Mouse (Mus musculus) neural tube, embryonic 13.5 days (tissue): Measurements from ENCODE around the gene Prss53. TPM values are rescaled to one million over a fixed set of nuclear protein-coding genes. Genes with fewer than 3 reads are reported as not detected.
"Not testable (repeated sequence)": the region's sequence is repeated elsewhere in the genome, so short reads cannot be mapped to it uniquely, and the experiment has no call there.

Experiments used
- ATAC-seq: fragments of 200-750 bp; cut with Nextera tagmentation; 2 replicates; pipeline ENCODE4 v1.8.0; 2017; ENCODE audit warnings: low read depth, mild to moderate bottlenecking, moderate TSS enrichment, moderate library complexity
- H3K27ac ChIP-seq: fragments of 300-500 bp; sonication (generic); replicated peaks from 2 replicates; pipeline ENCODE4 v1.5.1; 2015; ENCODE audit warnings: moderate library complexity, mild to moderate bottlenecking, inconsistent platforms
- H3K27me3 ChIP-seq: fragments of 300-500 bp; sonication (generic); 2 replicates; pipeline ENCODE4 v1.6.1; 2015; ENCODE audit warnings: mild to moderate bottlenecking, inconsistent platforms
- H3K36me3 ChIP-seq: fragments of 300-500 bp; sonication (generic); 2 replicates; pipeline ENCODE4 v1.6.1; 2015; ENCODE audit warnings: mild to moderate bottlenecking, inconsistent platforms
- H3K4me1 ChIP-seq: fragments of 300-500 bp; sonication (generic); replicated peaks from 2 replicates; pipeline ENCODE4 v1.6.1; 2015; ENCODE audit warnings: inconsistent platforms
- H3K4me2 ChIP-seq: fragments of 300-500 bp; sonication (generic); 2 replicates; pipeline ENCODE4 v1.6.1; 2015; ENCODE audit warnings: inconsistent platforms, mild to moderate bottlenecking, moderate library complexity
- H3K4me3 ChIP-seq: fragments of 300-500 bp; sonication (generic); 2 replicates; pipeline ENCODE4 v1.5.1; 2015; ENCODE audit warnings: mild to moderate bottlenecking, inconsistent platforms
- H3K9ac ChIP-seq: fragments of 300-500 bp; sonication (generic); 2 replicates; pipeline ENCODE4 v1.6.1; 2015; ENCODE audit warnings: moderate library complexity, mild to moderate bottlenecking, inconsistent platforms
- H3K9me3 ChIP-seq: fragments of 300-500 bp; sonication (generic); 2 replicates; pipeline ENCODE4 v1.6.1; 2016; ENCODE audit warnings: inconsistent platforms
- WGBS: fragments of 180-500 bp; shearing (Covaris S2); methylation state at CpG from one replicate; pipeline ENCODE4 v1.1.7; 2015; 5-methylcytosine and 5-hydroxymethylcytosine counted together
- polyA plus RNA-seq: library from polyadenylated mRNA; unstranded; fragments of >200 nt; fragmentation: Nextera tagmentation; extraction: Ambion mirVana; gene quantifications from 2 replicates; pipeline ENCODE4 v1.2.1, GENCODE M21; 2015

The Prss53 gene
- polyA plus RNA-seq, 1 experiment from 2014 or later, result 0.87 TPM

DNA sequence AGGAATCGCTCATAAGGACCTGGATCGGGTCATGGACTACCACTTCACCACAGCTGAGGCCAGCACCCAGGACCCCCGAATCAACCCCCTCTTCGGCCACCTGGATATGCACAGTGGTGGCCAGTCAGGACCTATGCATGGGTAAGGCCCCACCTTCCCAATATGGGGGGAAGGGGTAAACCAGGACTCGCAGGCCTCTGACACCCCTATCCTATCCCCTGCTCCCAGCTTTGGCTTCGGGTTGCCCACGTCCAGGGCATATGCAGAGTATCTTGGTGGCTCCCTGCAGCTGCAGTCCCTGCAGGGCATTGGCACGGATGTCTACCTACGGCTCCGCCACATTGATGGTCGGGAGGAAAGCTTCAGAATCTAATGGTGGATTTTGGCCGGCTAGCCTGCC lies 17.2 kb upstream of the Prss53 start:
- Histone ChIP-seq H3K9me3 (no peaks in the 10 kb centered on the region), H3K9ac (no peak overlapping the region), H3K4me2 (no peak overlapping the region), H3K27ac (no peak overlapping the region), H3K4me1 (peaks cover 24% of the 10 kb centered on the region), H3K36me3 (peaks cover 44% of the 10 kb centered on the region), H3K27me3 (no peaks in the 10 kb centered on the region), H3K4me3 (no peak overlapping the region)
- 91% methylated on average over 12 of the region's 12 CpGs for WGBS
- ATAC-seq, result no peak

DNA sequence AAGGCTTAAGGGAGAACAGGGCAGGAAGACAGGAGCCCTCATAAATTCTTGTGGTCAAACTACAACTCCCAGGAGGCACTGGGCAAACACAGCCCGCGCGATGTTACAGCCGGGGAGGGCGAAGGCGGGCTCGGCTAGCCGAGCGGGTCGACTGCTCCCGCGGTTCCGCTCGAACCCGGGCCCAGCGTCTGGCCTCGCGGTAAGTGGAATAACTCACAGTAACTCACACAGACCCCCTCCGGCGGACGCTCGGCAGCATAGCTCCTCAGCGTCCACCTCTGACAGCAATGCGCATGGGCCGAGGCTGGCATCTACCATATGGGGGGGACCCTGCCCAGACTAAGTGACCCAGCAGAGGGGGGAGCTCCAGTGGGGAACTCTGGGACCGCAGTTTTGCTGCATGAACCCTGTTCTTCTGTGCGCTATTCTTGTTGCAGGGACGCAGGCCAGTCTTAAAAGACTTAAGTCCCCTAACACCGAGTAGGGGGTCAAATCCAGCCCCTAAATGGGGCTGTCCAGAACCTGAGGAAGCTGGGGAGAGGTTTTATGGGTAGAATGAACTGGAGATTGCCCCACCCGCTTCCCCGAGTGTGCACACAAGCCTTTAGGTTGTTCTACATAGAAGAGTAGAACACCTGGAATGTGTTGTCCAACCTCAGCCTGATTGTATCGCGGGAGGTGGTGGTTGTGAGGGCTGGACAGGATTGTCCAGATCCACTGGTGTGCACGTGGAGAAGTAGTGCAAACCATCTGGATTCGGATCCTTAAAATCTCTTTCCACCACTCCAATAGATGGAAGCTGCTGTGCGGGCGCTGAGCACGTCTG lies 13.4 kb upstream of the Prss53 start, which contains the start of gene Bckdk:
Bckdk (plus strand) TSS at position 112 of the 826 bp plus-strand sequence.
- peak within 1 kb of the TSS; percentile 66 for H3K4me3 ChIP-seq
- no peaks in the 10 kb centered on the region for H3K9me3 ChIP-seq
- peak within 1 kb of the TSS; percentile 88 for H3K27ac ChIP-seq
- peaks cover 15% of the 10 kb centered on the region for H3K4me1 ChIP-seq
- peak within 1 kb of the TSS; percentile 87 for H3K9ac ChIP-seq
- peaks cover 40% of the 10 kb centered on the region for H3K36me3 ChIP-seq
- 6% methylated on average over 38 of the region's 38 CpGs for WGBS
- no peaks in the 10 kb centered on the region for H3K27me3 ChIP-seq
- peak within 1 kb of the TSS; percentile 83 for H3K4me2 ChIP-seq
- ATAC-seq, result peak; percentile 94

DNA sequence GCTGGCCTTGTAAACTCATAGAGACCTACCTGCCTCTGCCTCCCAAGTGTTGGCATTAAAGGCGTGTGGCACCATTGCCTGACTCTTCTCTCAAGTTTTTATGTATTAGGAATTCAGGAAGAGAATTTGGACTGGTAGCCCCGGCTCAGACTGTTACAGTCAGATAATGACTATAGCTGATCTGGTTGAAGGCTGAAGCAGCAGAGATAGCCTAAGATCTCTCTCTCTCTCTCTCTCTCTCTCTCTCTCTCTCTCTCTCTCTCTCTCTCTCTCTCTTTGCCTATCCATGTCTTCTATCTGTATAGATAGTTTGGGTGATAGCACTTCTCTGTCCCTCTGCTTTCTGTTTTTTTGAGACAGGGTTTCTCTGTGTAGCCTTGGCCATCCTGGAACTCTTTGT lies 11.0 kb upstream of the Prss53 start:
- ATAC-seq, result no peak
- 79% methylated on average over 2 of the region's 2 CpGs for WGBS
- H3K4me3 ChIP-seq, result no peak overlapping the region
- no peak overlapping the region for H3K27ac ChIP-seq
- peaks cover 15% of the 10 kb centered on the region for H3K4me1 ChIP-seq
- no peak overlapping the region for H3K4me2 ChIP-seq
- H3K27me3 ChIP-seq, result no peaks in the 10 kb centered on the region
- no peak overlapping the region for H3K9ac ChIP-seq
- H3K9me3 ChIP-seq, result no peaks in the 10 kb centered on the region
- H3K36me3 ChIP-seq, result peaks cover 15% of the 10 kb centered on the region

DNA sequence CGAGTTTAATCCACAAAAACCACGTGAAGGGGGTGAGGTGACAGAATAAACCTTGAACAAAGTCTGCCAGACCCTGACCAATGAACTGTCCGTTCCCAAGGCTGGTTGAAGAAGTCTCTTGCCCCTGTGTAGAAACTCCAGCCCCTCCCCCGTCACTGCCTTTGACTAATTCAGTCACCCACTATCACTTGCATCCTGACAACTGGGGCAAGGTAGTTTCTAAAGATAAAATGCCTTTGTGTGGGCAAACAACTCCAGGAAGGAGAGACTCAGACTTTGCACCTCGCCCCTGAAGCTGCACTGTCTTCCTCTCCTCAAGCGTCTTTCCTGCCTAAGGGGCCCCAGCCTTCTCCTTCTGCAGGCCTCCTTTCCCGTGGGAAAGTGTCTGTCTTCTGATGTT lies 9.2 kb upstream of the Prss53 start:
- H3K9ac ChIP-seq, result no peak overlapping the region
- H3K4me3 ChIP-seq, result no peak overlapping the region
- H3K36me3 ChIP-seq, result no peaks in the 10 kb centered on the region
- no peaks in the 10 kb centered on the region for H3K27me3 ChIP-seq
- WGBS, result 49% methylated on average over 7 of the region's 7 CpGs
- peaks cover 11% of the 10 kb centered on the region for H3K4me1 ChIP-seq
- ATAC-seq, result no peak
- H3K27ac ChIP-seq, result no peak overlapping the region
- no peak overlapping the region for H3K4me2 ChIP-seq
- no peaks in the 10 kb centered on the region for H3K9me3 ChIP-seq

DNA sequence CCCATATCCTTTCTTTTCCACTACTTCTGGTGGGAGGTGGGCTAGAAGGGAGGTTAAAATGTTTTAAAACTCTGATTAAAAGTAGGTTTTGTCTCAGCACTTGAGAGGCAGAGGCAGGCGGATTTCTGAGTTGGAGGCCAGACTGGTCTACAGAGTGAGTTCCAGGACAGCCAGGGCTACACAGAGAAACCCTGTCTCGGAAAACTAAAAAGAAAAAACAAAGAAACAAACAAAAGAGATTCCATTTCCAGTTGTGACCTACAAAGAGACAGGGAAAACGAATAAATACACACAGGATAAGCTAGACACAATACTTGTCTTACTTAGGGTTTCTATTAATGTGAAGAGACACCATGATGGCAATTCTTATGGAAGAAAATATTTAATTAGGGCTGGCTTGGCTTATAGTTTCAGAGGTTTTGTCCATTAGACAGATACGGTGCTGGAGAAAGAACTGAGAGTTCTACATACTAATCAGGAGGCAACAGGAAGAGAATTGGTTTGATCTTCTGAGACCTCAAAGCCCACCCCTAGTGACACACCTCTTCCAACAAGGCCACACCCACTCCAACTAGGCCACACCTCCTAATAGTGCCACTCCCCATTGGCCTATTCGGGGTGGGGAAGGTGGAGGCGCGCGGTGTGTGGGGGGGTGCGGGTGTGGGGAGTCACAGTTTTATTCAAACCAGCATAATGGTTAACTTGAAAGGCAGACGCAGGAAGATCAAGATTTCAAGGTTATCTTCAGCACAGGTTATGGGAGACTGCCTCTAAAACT lies 7.6 kb upstream of the Prss53 start:
- no peak overlapping the region for H3K9ac ChIP-seq
- peaks cover 11% of the 10 kb centered on the region for H3K4me1 ChIP-seq
- no peak for ATAC-seq
- H3K36me3 ChIP-seq, result peaks cover 3% of the 10 kb centered on the region; the same call in 1 of the 2 replicates
- no peak overlapping the region for H3K4me2 ChIP-seq
- H3K27me3 ChIP-seq, result no peaks in the 10 kb centered on the region
- 39% methylated on average over 10 of the region's 10 CpGs for WGBS
- no peak overlapping the region for H3K27ac ChIP-seq
- no peaks in the 10 kb centered on the region for H3K9me3 ChIP-seq
- no peak overlapping the region for H3K4me3 ChIP-seq

DNA sequence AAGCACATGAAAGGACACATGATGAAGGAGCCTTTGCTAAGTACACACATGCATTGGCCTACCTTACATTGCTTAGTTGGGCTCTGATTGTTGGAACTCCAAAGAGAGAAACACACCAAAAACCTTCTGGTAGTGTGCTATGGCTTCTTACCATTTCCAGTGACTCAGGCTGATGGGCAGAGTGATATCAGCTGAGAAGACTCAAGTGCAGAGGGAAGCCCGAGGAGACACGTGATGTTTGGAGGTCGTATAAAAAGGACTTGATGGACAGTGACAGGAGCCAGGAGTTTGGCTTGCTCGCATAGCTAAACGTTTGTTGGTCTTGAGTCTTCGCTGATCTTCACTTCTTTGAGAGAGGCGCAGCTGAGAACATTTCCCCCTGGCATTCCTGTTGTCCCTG lies 6.8 kb upstream of the Prss53 start:
- Histone ChIP-seq H3K4me1 (peaks cover 11% of the 10 kb centered on the region), H3K9ac (no peak overlapping the region), H3K36me3 (peaks cover 12% of the 10 kb centered on the region), H3K4me2 (no peak overlapping the region), H3K27ac (no peak overlapping the region), H3K27me3 (no peaks in the 10 kb centered on the region), H3K9me3 (no peaks in the 10 kb centered on the region), H3K4me3 (no peak overlapping the region)
- ATAC-seq, result no peak
- 94% methylated on average over 7 of the region's 7 CpGs for WGBS

DNA sequence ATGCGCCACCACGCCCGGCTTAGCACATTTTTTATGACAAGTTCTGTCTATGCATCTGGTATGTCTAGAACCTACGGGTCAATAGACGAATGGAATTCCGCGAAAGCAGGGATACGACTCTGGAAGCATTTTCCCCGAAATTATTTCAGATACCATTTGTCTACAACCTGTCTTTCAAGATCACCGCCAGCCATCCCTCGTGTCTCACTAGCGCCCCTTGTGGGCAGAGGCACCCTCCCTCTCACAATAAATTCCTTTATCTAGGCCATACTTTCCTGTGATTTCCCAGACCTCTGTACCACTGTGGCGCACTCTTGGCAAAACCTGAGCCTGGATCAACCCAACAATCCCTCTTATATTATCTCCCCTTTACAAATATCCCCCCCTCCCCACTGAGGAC lies 5.6 kb upstream of the Prss53 start:
- WGBS, result 56% methylated on average over 13 of the region's 13 CpGs
- Histone ChIP-seq H3K4me2 (no peak overlapping the region), H3K4me1 (peaks cover 11% of the 10 kb centered on the region), H3K27ac (no peak overlapping the region), H3K9me3 (no peaks in the 10 kb centered on the region), H3K36me3 (peaks cover 21% of the 10 kb centered on the region), H3K9ac (no peak overlapping the region), H3K27me3 (no peaks in the 10 kb centered on the region), H3K4me3 (no peak overlapping the region)
- no peak for ATAC-seq

DNA sequence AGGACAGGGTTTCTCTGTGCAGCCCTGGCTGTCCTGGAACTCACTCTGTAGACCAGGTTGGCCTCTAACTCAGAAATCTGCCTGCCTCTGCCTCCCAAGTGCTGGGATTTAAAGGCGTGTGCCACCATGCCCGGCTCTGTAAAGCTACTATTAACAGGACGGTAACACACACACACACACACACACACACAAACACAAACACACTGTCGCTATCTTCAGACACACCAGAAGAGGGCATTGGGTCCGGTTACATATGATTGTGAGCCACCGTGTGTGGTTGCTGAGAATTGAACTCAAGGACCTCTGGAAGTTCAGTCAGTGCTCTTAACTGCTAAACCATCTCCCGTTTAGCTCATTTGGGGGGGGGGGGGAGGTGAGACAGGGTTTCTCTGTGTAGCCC lies 5.1 kb upstream of the Prss53 start:
- Histone ChIP-seq H3K4me1 (peaks cover 11% of the 10 kb centered on the region), H3K4me2 (peak overlapping the region; percentile 84), H3K36me3 (peaks cover 25% of the 10 kb centered on the region), H3K4me3 (peak overlapping the region; percentile 65)
- 63% methylated on average over 7 of the region's 7 CpGs for WGBS
- H3K9ac ChIP-seq, H3K27ac ChIP-seq, H3K27me3 ChIP-seq, H3K9me3 ChIP-seq: not testable (repeated sequence)
- peak; percentile 22 for ATAC-seq

DNA sequence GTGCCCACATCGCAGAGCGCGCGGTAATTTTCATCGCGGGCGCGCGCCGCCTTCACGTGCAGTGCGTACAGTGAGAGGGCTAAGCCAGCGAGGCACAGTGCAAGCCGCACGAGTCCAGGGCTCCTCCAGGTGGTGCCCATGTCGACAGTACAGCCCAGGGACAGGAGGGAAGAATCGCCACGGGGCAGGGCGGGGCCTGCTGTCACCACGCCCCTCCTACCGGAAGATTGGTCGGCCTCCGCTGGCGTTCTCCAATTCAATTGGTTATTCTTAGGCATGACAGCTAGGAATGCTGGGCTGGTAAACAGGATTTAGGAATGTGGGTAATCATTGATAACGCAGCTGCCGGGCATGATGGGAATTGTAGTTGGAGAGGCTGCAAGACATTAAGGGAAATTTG lies 4.7 kb upstream of the Prss53 start, which contains the start of the genes Gm21974 and Vkorc1:
Gm21974 (minus strand) TSS at position 13 of the 400 bp plus-strand sequence.
Vkorc1 (minus strand) TSS at position 176 of the 400 bp plus-strand sequence.
- Histone ChIP-seq H3K36me3 (peaks cover 29% of the 10 kb centered on the region), H3K9ac (peak within 1 kb of the TSS; percentile 80), H3K4me1 (peaks cover 11% of the 10 kb centered on the region), H3K4me3 (peak within 1 kb of the TSS; percentile 65), H3K27ac (peak within 1 kb of the TSS; percentile 84), H3K27me3 (no peaks in the 10 kb centered on the region), H3K9me3 (no peaks in the 10 kb centered on the region), H3K4me2 (peak within 1 kb of the TSS; percentile 84)
- peak; percentile 98 for ATAC-seq
- 0% methylated on average over 26 of the region's 26 CpGs for WGBS

DNA sequence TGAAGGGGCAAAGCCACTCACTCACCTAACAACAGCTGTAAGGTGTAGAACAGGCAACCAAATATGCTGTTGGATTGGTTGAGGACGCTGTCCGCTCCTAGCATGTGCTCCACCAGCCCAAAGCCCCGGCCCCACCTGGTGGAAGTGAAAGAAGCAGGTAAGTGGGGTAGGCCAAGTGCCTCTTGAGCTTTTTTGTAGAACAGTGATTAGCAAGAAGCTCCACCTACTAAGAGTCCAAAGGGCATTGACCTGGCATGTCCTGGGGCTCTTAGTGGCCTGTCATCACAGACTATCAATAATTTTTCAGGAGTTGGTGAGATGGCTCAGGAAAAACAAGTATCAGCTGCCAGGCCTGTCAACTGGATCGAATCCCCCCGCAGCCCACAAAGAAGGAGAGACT lies 3.7 kb upstream of the Prss53 start:
- 88% methylated on average over 5 of the region's 5 CpGs for WGBS
- peak overlapping the region; percentile 84 for H3K4me2 ChIP-seq
- H3K9me3 ChIP-seq, result no peaks in the 10 kb centered on the region
- peaks cover 11% of the 10 kb centered on the region for H3K4me1 ChIP-seq
- no peaks in the 10 kb centered on the region for H3K27me3 ChIP-seq
- H3K27ac ChIP-seq, result no peak overlapping the region
- peaks cover 38% of the 10 kb centered on the region for H3K36me3 ChIP-seq
- ATAC-seq, result no peak
- H3K4me3 ChIP-seq, result peak overlapping the region; percentile 65
- H3K9ac ChIP-seq, result peak overlapping the region; percentile 80

DNA sequence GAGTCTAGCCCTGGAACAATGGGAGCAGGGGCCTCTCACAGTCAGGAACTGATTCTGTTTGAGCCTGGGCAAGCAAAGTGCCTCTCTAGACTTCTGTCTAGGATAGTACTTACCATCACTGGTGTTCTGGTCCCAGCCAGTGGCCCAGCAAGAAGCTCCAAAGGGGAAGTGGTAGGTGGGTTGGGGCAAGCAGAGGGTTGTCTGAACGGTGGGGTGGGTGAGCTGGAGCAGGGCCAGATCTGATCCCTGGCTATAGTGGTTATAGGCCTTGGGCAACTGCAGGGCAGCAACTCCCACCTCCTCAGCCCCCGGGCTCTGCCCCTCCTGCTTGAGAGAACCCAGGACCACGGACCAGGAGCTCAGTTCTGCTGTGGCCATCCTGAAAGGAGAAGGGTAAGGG lies 1.9 kb downstream of the Prss53 start:
- H3K36me3 ChIP-seq, result peaks cover 94% of the 10 kb centered on the region
- no peaks in the 10 kb centered on the region for H3K27me3 ChIP-seq
- no peak overlapping the region for H3K4me2 ChIP-seq
- no peak overlapping the region for H3K9ac ChIP-seq
- 80% methylated on average over 3 of the region's 3 CpGs for WGBS
- H3K4me1 ChIP-seq, result peaks cover 30% of the 10 kb centered on the region
- H3K4me3 ChIP-seq, result no peak overlapping the region
- no peak overlapping the region for H3K27ac ChIP-seq
- no peak for ATAC-seq
- no peaks in the 10 kb centered on the region for H3K9me3 ChIP-seq

DNA sequence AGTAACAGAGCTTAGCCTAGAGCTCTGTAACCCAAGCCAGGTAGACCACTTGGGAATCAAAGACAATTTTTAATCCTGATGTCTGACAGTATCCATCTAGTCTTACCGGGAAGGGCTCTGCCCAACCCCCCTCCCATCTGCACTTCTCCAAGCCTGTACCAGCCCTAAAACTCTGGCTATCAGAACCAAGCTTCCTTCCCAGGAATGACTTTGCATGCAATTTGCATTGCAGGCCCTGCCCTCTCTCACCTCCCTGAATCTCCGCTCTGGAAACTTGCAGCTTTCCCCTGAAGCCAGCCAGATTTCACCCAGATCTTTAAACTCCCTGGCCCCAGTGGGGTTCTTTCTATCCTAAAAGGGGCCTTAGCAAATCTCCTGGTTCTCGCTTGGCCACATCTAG lies 3.0 kb downstream of the Prss53 start:
- 83% methylated on average over 3 of the region's 3 CpGs for WGBS
- H3K9me3 ChIP-seq, result no peaks in the 10 kb centered on the region
- peaks cover 40% of the 10 kb centered on the region for H3K4me1 ChIP-seq
- H3K27me3 ChIP-seq, result no peaks in the 10 kb centered on the region
- no peak overlapping the region for H3K4me2 ChIP-seq
- H3K36me3 ChIP-seq, result peaks cover 95% of the 10 kb centered on the region
- H3K27ac ChIP-seq, result no peak overlapping the region
- H3K4me3 ChIP-seq, result no peak overlapping the region
- no peak overlapping the region for H3K9ac ChIP-seq
- no peak for ATAC-seq
